Mouse (Mus musculus) ovary, postnatal 14 days (tissue): ENCODE results near the gene Apof.

ENCODE experiments used
- DNase-seq: peaks from one replicate; pipeline ENCODE4 v3.0.0; 2022; ENCODE audit warnings: low spot score

Gene Apof

DNA sequence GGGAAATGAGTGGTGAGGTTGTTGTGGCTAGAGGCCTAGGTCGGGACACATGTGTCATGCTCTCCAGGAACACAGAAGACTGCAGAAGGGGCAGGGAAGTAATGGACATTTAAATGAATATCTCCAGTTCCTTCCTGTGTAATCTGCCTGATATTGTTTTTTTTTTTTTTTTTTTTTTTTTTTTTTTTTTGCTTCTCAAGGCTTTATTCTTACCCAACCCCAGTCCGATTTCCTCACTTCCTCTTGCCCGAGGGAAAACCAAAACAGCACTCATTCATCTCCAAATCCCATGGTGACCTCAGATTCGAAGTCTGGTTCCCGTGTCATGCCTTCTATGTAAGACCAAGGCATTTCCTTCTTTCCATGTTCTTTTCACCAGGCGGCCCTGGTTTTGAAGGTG, 29.8 kb downstream of the Apof start:
- DNase-seq: no peak

DNA sequence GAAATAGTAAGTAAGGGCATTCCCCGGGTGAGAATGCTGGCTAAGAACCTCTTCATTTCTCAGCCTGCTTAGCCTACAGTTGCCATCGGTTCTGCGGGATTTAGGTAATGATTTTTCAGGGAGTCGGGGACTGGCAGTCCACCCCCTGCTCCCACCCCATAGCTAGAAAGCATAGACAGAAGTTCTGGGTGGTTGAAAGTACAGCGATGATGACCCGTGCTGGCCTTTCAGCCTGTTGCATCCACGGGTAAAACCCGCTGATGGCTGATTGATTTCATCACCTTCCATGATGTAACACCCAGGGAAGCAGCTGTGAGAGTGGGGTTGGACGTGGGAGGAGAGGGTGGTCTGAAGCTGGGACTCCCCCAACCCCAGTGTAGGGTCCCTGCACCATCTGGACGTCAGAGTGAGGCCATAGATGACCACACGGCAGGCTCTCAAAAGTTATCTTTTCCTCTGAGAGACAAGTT, 30.3 kb downstream of the Apof start, which contains the start of gene Il23a:
Gene Il23a (minus strand): TSS at position 51 of the 470 bp plus-strand sequence.
- DNase-seq: no peak

DNA sequence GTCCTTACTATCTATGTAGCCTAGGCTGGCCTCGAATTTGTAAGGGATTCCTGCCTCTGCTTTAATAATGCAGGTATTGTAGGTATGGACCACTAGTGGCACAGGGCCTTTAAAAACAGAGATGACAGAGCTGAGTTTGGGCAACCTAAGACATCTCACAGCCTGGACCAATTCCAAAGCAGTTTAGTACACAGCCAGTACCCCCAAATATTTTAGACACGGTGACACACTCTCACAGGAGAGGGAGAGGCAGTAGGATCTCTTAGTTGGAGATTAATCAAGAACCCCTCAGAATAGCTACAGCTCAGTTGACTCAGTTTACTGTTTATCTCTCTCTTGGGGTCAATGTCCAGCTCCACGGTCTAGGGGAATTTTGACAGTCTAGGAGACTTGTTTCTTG, 33.9 kb downstream of the Apof start:
- no peak for DNase-seq

DNA sequence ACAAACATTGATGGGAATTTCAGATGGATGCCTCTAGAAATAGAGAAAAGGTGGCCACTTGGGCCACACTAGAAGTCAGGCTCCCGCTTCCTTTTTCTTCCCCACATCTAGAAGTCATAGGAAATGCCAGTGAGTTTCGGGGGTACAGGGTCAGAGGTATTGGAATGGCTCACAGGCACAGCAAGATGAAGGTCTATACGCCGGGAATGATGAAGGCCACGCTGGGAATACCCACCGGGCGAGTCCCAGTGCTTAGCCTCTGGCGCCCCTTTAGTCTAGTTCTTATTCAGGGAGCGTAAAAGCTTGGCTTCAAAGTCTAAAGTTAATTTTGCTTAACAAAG, 34.3 kb downstream of the Apof start:
- DNase-seq: no peak

DNA sequence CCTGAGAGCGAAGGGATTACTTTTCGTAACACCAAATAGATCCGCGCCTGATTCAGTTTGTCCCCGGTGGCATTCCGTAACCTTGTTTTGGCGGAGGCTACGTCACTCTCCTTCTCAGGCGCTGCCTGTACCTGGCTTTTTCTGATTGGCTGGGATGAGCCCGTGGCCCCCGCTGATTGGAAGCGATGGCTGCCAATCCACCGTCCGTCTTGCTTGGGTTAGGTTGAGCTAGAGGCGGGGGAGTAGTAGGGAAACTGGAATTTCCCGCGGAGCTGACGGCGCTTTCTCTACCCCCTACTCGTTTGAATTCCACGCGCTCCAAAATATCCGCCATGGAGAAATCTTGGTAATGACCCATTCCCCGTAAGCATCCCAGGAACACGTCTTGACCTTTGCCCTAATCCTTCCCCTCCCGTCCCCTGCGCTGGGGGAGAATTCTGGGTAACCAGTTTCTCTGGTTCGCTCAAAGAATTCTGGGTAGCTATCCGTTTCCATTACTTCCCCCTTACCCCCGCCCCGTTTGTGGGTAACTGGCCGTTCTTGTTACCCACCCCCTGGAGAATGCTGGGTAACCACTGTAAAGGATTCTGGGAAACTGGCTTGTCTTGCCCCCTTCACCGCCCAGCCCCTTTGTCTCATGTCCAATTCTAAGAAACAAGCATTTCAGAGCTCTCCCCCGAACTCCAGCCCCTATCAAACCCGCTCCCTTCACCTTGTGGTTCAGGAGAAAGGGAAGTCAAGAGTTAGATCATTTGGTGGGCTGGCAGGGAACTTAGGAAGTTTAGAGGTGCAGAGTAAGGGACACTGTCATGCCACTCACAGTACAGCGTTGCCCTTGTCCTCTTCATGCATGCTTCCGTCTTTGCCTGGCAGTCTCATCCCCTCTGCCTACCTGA, 34.9 kb downstream of the Apof start, which contains the start of gene Pan2:
Gene Pan2 (plus strand): TSS at position 210 of the 896 bp plus-strand sequence.
- peak; percentile 99 for DNase-seq

DNA sequence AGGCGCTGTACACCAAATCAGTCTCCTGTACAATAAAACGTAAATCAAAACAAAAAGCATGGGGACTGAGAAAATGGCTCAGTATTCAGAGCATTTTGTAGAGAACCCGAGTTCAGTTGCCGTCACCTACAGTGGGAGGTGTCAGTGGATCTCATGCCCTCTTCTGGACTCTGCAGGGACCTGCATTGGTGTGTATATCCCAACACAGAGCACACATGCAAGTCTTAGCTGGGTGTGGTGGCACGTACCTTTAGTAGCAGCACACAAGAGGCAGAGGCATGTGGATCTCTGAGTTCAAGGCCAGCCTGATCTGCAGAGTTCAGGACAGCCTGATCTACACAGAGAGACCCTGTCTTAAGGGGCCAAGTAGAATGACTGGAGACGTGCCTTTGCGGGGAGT, 41.2 kb downstream of the Apof start:
- DNase-seq: no peak

DNA sequence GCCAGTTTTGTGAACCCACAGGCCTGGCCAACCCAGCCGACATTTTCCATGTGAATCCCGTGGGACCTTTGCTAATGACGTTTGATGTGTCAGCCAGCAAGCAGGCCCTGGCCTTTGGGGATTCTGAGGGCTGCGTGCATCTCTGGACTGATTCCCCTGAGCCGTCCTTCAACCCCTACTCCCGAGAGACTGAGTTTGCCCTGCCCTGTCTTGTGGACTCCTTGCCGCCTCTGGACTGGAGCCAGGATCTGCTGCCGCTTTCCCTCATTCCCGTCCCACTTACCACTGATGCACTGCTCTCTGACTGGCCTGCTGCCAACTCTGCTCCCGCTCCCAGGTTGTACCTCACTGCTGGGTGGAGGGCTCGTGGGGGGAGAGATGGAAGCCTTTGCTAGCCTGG, 41.7 kb downstream of the Apof start:
- DNase-seq: no peak

DNA sequence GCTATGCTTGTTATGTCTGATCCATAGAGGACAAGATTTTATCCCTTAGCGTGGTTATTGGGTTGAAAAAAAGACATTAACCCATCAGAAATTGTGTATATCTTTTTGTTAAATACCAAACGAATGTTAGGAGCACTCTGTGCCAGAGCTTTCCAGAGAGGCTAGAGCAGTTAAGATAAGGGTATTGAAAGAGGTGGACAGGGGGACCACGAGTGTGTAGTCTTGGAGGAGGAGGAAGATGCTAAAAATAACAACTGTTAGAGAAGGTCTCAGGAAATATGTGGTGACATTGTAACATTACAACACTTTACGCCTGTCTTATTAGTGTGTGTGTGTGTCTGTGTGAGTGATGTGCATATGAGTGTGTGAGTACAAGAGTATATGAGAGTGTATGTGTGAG, 42.4 kb downstream of the Apof start:
- no peak for DNase-seq

DNA sequence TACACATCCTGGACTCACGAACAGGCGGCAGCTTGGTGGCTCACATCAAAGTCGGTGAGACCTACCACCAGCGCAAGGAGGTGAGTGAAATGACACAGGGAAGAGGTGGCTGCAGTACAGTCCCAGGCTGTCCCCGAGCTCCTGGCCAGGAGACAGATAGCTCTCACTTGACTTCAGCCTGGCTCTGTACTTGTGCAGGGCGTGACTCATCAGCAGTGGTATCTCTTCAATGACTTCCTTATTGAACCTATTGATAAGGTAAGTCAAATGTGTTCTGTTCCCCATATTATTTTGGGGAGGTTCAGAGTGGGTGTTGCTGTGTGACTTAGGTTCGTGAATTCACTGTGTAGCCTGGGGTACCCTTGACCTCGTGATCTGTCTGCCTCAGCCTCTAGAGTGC, 47.1 kb downstream of the Apof start:
- DNase-seq: no peak
